Mouse (Mus musculus) heart, postnatal 0 days (tissue): ENCODE results near the gene Acot8. TPM values are rescaled to one million over a fixed set of nuclear protein-coding genes. Genes with fewer than 3 reads are reported as not detected.

Experiments
- ATAC-seq: fragments of 200-750 bp; cut with Nextera tagmentation; 2 replicates; pipeline ENCODE4 v1.8.0; 2017; ENCODE audit warnings: low read depth, moderate number of reproducible peaks, moderate library complexity; ENCODE audit not compliant: insufficient read depth
- DNase-seq: peaks from one replicate; pipeline ENCODE4 v3.0.0-alpha.2; 2016; ENCODE audit warnings: low spot score
- H3K27ac ChIP-seq: fragments of 300-500 bp; sonication (generic); 2 replicates; pipeline ENCODE4 v1.5.1; 2014; ENCODE audit warnings: low read depth, mild to moderate bottlenecking
- H3K27me3 ChIP-seq: fragments of 300-500 bp; sonication (generic); 2 replicates; pipeline ENCODE4 v1.6.1; 2014; ENCODE audit warnings: low read length, mixed read lengths; ENCODE audit not compliant: control insufficient read depth, insufficient read depth
- H3K36me3 ChIP-seq: fragments of 300-500 bp; sonication (generic); replicated peaks from 2 replicates; pipeline ENCODE4 v1.6.1; 2014; ENCODE audit warnings: low read length, mixed read lengths; ENCODE audit not compliant: control insufficient read depth, insufficient read depth
- H3K4me1 ChIP-seq: fragments of 300-500 bp; sonication (generic); 2 replicates; pipeline ENCODE4 v1.6.1; 2014; ENCODE audit warnings: antibody characterized with exemption; ENCODE audit not compliant: control insufficient read depth, insufficient read depth
- H3K4me2 ChIP-seq: fragments of 300-500 bp; sonication (generic); 2 replicates; pipeline ENCODE4 v1.6.1; 2014; ENCODE audit warnings: low read depth, mild to moderate bottlenecking, low read length, moderate library complexity
- H3K4me3 ChIP-seq: fragments of 300-500 bp; sonication (generic); 2 replicates; pipeline ENCODE4 v1.5.1; 2014; ENCODE audit warnings: low read depth, low read length
- H3K9ac ChIP-seq: fragments of 300-500 bp; sonication (generic); replicated peaks from 2 replicates; pipeline ENCODE4 v1.6.1; 2014; ENCODE audit warnings: low read depth, low read length, mixed read lengths
- H3K9me3 ChIP-seq: fragments of 300-500 bp; sonication (generic); replicated peaks from 2 replicates; pipeline ENCODE4 v1.6.1; 2016; ENCODE audit warnings: low read length; ENCODE audit not compliant: control insufficient read depth
- CTCF ChIP-seq: IDR thresholded peaks from 2 replicates; pipeline ENCODE4 v1.5.1; 2016; ENCODE audit warnings: antibody characterized with exemption, control low read depth, low read depth
- EP300 ChIP-seq: IDR thresholded peaks from 2 replicates; pipeline ENCODE4 v1.6.1; 2016; ENCODE audit warnings: antibody characterized with exemption, low read depth
- WGBS: fragments of 180-500 bp; shearing (Covaris S2); extraction: QIAGEN DNeasy Blood & Tissue Kit; methylation state at CpG from one replicate; pipeline ENCODE4 v1.1.7; 2014; 5-methylcytosine and 5-hydroxymethylcytosine counted together
- polyA plus RNA-seq: library from polyadenylated mRNA; unstranded; fragments of >200 nt; fragmentation: Nextera tagmentation; extraction: Ambion mirVana; gene quantifications from 2 replicates; pipeline ENCODE4 v1.2.1, GENCODE M21; 2015
- total RNA-seq: library from RNA; depleted of rRNA; stranded (reverse); fragments of >200 nt; gene quantifications from 2 replicates; pipeline ENCODE4 v1.2.3, GENCODE M21; 2014; ENCODE audit warnings: low replicate concordance

Gene Acot8
- total and polyA plus RNA-seq, 2 experiments from 2014 or later = 11.4 to 28.9 TPM

DNA sequence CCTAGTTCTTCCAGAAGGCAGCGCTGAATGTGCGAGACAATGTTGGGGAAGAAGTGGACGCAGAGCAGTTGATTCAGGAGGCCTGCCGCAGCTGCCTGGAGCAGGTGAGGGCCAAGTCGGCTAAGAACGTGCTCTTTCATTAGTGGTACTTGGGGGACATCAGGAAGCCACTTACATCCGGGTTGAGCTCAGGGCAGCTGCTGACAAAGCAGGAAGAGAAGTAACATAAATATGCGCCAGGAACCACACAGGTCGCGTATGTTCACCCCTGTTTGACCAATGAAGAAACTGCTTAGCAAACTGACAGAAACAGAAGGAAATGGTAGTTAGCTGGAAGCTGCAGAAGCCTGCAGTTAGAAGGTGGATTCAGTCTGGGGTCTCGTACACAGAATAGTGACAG is 50.6 kb downstream of the Acot8 start:
- peak overlapping the region; percentile 90 for H3K27ac ChIP-seq
- H3K4me3 ChIP-seq = no peak overlapping the region
- H3K27me3 ChIP-seq = no peaks in the 10 kb centered on the region
- peaks cover 10% of the 10 kb centered on the region; the same call in 1 of the 2 replicates for H3K4me1 ChIP-seq
- no peak for DNase-seq
- no peak overlapping the region for H3K4me2 ChIP-seq
- TF ChIP-seq EP300 (no peak), CTCF (no peak)
- H3K9me3 ChIP-seq = no peaks in the 10 kb centered on the region
- peaks cover 92% of the 10 kb centered on the region for H3K36me3 ChIP-seq
- ATAC-seq = no peak
- no peak overlapping the region; the same call in 1 of the 2 replicates for H3K9ac ChIP-seq
- 65% methylated on average over 11 of the region's 11 CpGs for WGBS

DNA sequence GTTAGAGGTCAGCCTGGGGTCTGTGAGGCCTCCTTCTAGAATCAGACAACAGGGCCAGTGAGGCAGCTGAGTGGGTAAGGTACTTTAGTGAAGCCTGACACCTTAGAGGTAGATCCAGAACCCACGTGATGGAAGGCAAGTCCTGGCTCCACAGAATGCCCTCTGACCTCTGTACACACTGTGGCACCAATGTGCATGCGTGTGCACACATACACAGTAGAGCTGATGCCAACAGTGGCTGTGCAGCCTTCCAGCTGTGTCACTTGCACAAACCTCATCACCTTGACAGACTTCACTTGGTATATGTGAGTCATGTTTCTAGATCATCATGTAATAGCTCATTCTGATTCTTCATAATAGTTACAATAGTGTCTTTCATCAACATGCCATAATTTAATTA is 52.2 kb downstream of the Acot8 start:
- Histone ChIP-seq H3K9me3 (no peaks in the 10 kb centered on the region), H3K9ac (no peak overlapping the region), H3K27me3 (no peaks in the 10 kb centered on the region), H3K27ac (no peak overlapping the region), H3K4me1 (peaks cover 10% of the 10 kb centered on the region; the same call in 1 of the 2 replicates), H3K36me3 (peaks cover 90% of the 10 kb centered on the region), H3K4me2 (no peak overlapping the region), H3K4me3 (no peak overlapping the region)
- WGBS = 95% methylated on average over 2 of the region's 2 CpGs
- no peak for DNase-seq
- TF ChIP-seq CTCF (no peak), EP300 (no peak)
- ATAC-seq = no peak

DNA sequence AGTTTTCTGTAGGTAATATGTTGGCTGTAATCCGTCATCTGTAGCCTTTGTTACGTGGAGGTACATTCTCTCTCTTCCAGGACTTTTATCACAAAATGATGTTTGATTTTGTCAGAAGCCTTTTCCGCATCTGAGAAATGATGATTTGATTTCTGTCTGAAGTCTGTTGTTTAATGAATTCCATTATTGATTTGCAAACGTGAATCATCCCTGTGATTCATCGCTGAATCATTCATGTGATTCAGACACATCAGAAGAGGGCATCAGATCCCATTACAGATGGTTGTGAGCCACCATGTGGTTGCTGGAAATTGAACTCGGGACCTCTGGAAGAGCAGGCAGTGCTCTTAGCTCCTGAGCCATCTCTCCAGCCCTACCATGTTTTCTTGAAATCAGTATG is 55.7 kb downstream of the Acot8 start:
- Histone ChIP-seq H3K27ac (no peak overlapping the region), H3K27me3 (no peaks in the 10 kb centered on the region), H3K36me3 (peaks cover 59% of the 10 kb centered on the region), H3K9ac (no peak overlapping the region), H3K4me3 (no peak overlapping the region), H3K4me1 (peaks cover 19% of the 10 kb centered on the region), H3K4me2 (no peak overlapping the region), H3K9me3 (no peaks in the 10 kb centered on the region)
- DNase-seq = no peak
- WGBS = 87% methylated on average over 6 of the region's 6 CpGs
- no peak for ATAC-seq
- TF ChIP-seq CTCF (no peak), EP300 (no peak)

DNA sequence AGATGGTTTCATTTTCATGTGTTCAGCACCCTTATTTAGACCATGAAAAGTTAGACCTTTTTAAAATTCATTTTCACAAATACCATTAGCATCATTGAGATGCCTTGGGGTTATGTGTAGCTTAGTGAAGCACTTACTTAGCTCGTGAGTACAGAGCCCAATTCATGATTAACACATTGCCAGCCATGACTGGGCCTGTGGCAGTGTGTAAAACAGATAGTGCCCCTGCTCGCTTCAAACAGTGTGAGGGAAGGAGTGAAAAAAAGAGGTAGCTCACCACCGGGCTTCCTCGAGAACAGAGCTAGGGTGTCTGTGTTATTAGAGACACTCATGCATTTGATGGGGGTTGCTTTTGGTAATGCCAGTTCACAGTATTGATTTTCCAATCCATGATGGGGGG is 56.5 kb downstream of the Acot8 start:
- Histone ChIP-seq H3K9me3 (no peaks in the 10 kb centered on the region), H3K4me1 (peaks cover 14% of the 10 kb centered on the region), H3K27ac (no peak overlapping the region), H3K4me3 (no peak overlapping the region), H3K4me2 (no peak overlapping the region), H3K36me3 (peaks cover 51% of the 10 kb centered on the region), H3K9ac (no peak overlapping the region), H3K27me3 (no peaks in the 10 kb centered on the region)
- 77% methylated on average over 4 of the region's 4 CpGs for WGBS
- TF ChIP-seq EP300 (no peak), CTCF (no peak)
- ATAC-seq = no peak
- DNase-seq = no peak

DNA sequence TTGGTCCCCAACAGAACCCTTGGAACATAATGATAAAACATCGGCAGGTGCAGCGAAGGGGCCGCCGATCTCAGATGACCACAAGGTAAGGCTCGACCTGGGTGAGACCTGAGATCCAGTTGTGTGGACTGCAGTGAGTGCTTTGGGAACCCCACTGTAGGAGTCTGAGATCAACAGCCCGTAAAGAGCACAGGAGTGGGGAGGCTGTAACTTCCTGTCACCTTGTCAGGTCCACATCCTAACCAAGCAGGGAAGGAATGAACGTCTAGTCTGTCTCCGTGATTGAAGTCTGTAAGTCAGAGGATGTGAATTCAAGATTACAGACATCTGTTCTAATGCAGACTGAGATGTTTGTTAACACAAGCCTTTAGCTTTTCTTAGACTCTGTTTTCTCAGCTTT is 58.0 kb downstream of the Acot8 start:
- TF ChIP-seq CTCF = no peak
- TF ChIP-seq EP300 = no peak
- Histone ChIP-seq H3K4me3 (peak overlapping the region; percentile 86), H3K36me3 (peaks cover 40% of the 10 kb centered on the region), H3K9ac (peak overlapping the region; percentile 90), H3K9me3 (no peaks in the 10 kb centered on the region), H3K27me3 (no peaks in the 10 kb centered on the region), H3K4me2 (peak overlapping the region; percentile 82), H3K4me1 (peaks cover 14% of the 10 kb centered on the region), H3K27ac (peak overlapping the region; percentile 79; the same call in 1 of the 2 replicates)
- ATAC-seq (no peak), DNase-seq (no peak)
- WGBS = 34% methylated on average over 8 of the region's 8 CpGs

DNA sequence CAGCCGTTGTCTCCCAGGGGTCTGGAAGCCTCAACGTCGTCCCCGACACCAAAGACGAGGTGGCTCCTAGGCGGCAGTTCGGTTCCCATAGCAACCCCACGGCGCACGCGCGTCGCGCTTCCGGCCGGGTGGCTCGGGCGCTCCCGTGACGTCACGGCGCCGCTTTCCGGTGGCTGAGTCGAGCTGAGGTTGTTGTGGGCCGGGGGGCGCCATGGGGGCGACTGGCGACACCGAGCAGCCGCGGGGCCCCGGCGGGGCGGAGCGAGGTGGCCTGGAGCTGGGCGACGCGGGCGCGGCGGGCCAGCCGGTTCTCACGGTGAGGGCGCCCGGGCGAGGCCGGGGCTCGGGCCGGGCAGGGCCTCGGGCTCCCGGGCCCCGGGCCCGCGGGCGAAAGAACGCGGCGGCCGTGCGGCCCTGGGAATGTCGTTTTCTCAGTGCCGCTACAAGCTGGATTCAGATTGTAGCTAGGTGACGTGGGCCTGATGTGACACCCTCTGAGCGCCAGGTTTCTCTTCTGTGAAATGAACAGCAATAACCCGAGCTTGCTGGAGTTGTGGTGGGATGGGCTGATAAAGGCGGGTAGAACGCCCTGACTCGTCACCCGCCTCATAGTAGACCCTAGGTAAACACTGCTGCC is 58.7 kb downstream of the Acot8 start, which contains the start of the genes Wfdc3 and Dnttip1:
Gene Wfdc3 (minus strand): TSS at position 89 of the 637 bp plus-strand sequence.
Gene Dnttip1 (plus strand): TSS at position 141 of the 637 bp plus-strand sequence.
- Histone ChIP-seq H3K27me3 (no peaks in the 10 kb centered on the region), H3K27ac (peak within 1 kb of the TSS; percentile 79), H3K4me2 (peak within 1 kb of the TSS; percentile 82), H3K9ac (peak within 1 kb of the TSS; percentile 90), H3K4me1 (peaks cover 14% of the 10 kb centered on the region), H3K9me3 (no peaks in the 10 kb centered on the region), H3K4me3 (peak within 1 kb of the TSS; percentile 86), H3K36me3 (peaks cover 34% of the 10 kb centered on the region)
- TF ChIP-seq CTCF (no peak), EP300 (no peak)
- WGBS = 1% methylated on average over 68 of the region's 70 CpGs
- peak; percentile 94 for ATAC-seq
- peak; percentile 87 for DNase-seq
